Mouse (Mus musculus) forebrain, embryonic 16.5 days (tissue): ENCODE measurements around the gene Hid1. TPM values are rescaled to one million over a fixed set of nuclear protein-coding genes. Genes with fewer than 3 reads are reported as not detected.

ENCODE experiments used
- ATAC-seq: fragments of 200-750 bp; cut with Nextera tagmentation; 2 replicates; pipeline ENCODE4 v1.8.0; 2017; ENCODE audit warnings: mild to moderate bottlenecking, moderate library complexity
- H3K27ac ChIP-seq: fragments of 300-500 bp; sonication (generic); 2 replicates; pipeline ENCODE4 v1.5.1; 2014; ENCODE audit warnings: low read length, control low read depth
- H3K27me3 ChIP-seq: fragments of 300-500 bp; sonication (generic); replicated peaks from 2 replicates; pipeline ENCODE4 v1.6.1; 2014; ENCODE audit warnings: low read length; ENCODE audit not compliant: control insufficient read depth, insufficient read depth
- H3K36me3 ChIP-seq: fragments of 300-500 bp; sonication (generic); 2 replicates; pipeline ENCODE4 v1.6.1; 2014; ENCODE audit not compliant: control insufficient read depth, insufficient read depth
- H3K4me1 ChIP-seq: fragments of 300-500 bp; sonication (generic); replicated peaks from 2 replicates; pipeline ENCODE4 v1.6.1; 2014; ENCODE audit warnings: low read length; ENCODE audit not compliant: control insufficient read depth, insufficient read depth
- H3K4me2 ChIP-seq: fragments of 300-500 bp; sonication (generic); 2 replicates; pipeline ENCODE4 v1.6.1; 2014; ENCODE audit warnings: mild to moderate bottlenecking, low read length, control low read depth
- H3K4me3 ChIP-seq: fragments of 300-500 bp; sonication (generic); replicated peaks from 2 replicates; pipeline ENCODE4 v1.5.1; 2014; ENCODE audit warnings: mild to moderate bottlenecking, low read length, control low read depth
- H3K9ac ChIP-seq: fragments of 300-500 bp; sonication (generic); replicated peaks from 2 replicates; pipeline ENCODE4 v1.6.1; 2014; ENCODE audit warnings: low read depth, low read length, control low read depth
- H3K9me3 ChIP-seq: fragments of 300-500 bp; sonication (generic); 2 replicates; pipeline ENCODE4 v1.6.1; 2016; ENCODE audit warnings: low read length; ENCODE audit not compliant: control insufficient read depth
- WGBS: fragments of 180-500 bp; shearing (Covaris S2); extraction: QIAGEN DNeasy Blood & Tissue Kit; methylation state at CpG from one replicate; pipeline ENCODE4 v1.1.7; 2014; 5-methylcytosine and 5-hydroxymethylcytosine counted together
- polyA plus RNA-seq: library from polyadenylated mRNA; unstranded; fragments of >200 nt; fragmentation: Nextera tagmentation; extraction: Ambion mirVana; gene quantifications from 2 replicates; pipeline ENCODE4 v1.2.1, GENCODE M21; 2015

The Hid1 gene
- polyA plus RNA-seq, 1 experiment from 2014 or later: 58.2 TPM

DNA sequence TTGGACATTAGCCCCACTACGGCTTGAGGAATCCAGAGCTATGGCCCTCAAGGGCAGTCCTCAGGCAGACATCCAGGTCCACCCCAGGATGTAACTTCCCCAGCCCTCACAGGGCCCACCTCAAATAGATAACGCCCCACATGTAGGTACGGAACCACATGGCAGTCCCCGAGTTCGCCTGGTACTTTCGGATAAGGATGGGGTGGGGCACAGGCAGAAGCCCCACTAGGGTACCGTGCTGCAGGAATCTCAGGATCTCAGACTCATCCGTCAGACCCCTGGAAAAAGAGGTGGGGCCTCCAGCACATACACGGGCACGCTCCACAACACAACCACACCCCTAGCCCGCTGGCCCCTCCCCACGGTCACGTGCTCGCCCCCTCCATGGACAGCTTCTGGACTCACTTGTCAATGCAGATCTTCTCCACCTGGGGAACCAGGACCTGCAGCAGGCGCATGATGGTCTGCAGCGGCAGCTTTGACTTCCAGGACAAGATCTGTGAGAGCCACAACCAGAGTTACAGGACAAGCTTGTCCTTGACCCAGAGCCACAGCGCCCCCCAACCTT, 18.8 kb downstream of the Hid1 start:
- Histone ChIP-seq H3K4me2 (no peak overlapping the region), H3K27me3 (no peaks in the 10 kb centered on the region), H3K4me1 (0 out of 2 replicates have a peak, but pooled peaks cover 3% of the 10 kb centered on the region), H3K36me3 (peaks cover 3% of the 10 kb centered on the region; the same call in 1 of the 2 replicates), H3K9ac (no peak overlapping the region), H3K4me3 (no peak overlapping the region), H3K27ac (no peak overlapping the region), H3K9me3 (no peaks in the 10 kb centered on the region)
- WGBS: 66% methylated on average over 17 of the region's 17 CpGs
- ATAC-seq: no peak

DNA sequence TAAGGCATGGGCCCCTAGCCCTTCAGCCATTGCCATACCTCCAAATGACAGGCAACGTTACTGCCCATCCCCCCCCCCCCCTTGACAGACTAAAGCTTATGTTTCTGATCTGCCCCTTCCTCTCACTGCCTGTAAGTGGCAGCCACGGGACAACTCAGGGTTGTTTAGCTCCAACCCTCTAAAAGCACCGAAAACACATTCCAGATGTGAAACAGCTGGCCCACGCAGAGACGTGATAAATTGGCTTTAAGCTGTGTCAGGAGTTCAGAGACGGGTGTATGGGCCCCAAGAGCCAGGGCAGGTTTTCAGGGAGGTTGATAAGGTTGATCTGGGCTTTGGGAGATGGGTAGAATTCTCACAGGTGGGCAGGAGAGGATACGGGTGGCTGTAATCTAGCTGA, 22.0 kb downstream of the Hid1 start:
- Histone ChIP-seq H3K27ac (no peak overlapping the region), H3K9ac (no peak overlapping the region), H3K4me1 (0 out of 2 replicates have a peak, but pooled peaks cover 3% of the 10 kb centered on the region), H3K9me3 (no peaks in the 10 kb centered on the region), H3K4me3 (no peak overlapping the region), H3K4me2 (no peak overlapping the region), H3K27me3 (no peaks in the 10 kb centered on the region), H3K36me3 (peaks cover 3% of the 10 kb centered on the region; the same call in 1 of the 2 replicates)
- no peak for ATAC-seq
- 54% methylated on average over 7 of the region's 7 CpGs for WGBS

DNA sequence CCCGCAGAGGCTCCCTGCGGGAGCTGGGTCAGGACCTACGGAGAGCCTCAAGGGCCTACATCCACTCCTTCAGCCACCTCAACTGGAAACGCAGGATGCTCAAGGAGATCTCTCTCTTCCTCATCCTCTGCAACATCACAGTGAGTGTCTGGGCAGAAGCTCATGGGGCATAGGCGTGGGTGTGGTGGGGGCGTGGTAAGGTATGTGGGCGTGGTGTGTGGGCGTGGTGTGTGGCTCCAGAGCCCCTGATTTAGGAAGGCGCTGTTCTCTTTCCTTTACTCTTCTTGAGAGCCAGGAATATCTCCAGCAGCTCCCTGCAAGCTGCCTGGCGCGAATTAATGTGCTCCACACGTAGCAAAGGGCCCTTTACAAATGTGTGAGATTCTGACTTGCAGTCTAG, 22.6 kb downstream of the Hid1 start:
- ATAC-seq: no peak
- 0 out of 2 replicates have a peak, but pooled peaks cover 3% of the 10 kb centered on the region for H3K4me1 ChIP-seq
- H3K27ac ChIP-seq: no peak overlapping the region
- no peaks in the 10 kb centered on the region for H3K9me3 ChIP-seq
- no peak overlapping the region for H3K4me3 ChIP-seq
- no peak overlapping the region for H3K9ac ChIP-seq
- 14% methylated on average over 12 of the region's 12 CpGs for WGBS
- peaks cover 3% of the 10 kb centered on the region; the same call in 1 of the 2 replicates for H3K36me3 ChIP-seq
- no peaks in the 10 kb centered on the region for H3K27me3 ChIP-seq
- no peak overlapping the region for H3K4me2 ChIP-seq

DNA sequence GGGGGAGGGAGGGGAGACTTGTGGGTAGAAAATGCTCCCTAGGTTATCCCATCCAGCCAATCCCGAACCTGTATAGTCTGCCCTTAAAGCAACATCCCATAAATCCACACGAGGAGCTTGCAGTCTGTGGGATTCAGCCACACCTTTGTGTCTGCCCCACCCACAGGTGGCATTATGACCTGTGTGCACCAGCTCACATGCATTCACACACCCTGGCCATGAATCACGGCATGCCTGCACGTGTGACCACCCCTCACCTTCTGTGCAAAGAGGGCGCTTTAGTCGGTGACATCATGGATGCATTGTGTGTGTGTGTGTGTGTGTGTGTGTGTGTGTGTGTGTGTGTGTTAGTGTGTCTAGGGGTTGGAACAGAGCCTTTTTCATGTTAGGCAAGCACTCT, 25.7 kb downstream of the Hid1 start:
- Histone ChIP-seq H3K27me3 (peaks cover 5% of the 10 kb centered on the region; the same call in 1 of the 2 replicates), H3K4me3 (no peak overlapping the region), H3K4me2 (no peak overlapping the region), H3K27ac (no peak overlapping the region), H3K4me1 (0 out of 2 replicates have a peak, but pooled peaks cover under 1% of the 10 kb centered on the region), H3K9ac (no peak overlapping the region), H3K36me3 (no peaks in the 10 kb centered on the region), H3K9me3 (no peaks in the 10 kb centered on the region)
- no peak for ATAC-seq
- 68% methylated on average over 6 of the region's 6 CpGs for WGBS

DNA sequence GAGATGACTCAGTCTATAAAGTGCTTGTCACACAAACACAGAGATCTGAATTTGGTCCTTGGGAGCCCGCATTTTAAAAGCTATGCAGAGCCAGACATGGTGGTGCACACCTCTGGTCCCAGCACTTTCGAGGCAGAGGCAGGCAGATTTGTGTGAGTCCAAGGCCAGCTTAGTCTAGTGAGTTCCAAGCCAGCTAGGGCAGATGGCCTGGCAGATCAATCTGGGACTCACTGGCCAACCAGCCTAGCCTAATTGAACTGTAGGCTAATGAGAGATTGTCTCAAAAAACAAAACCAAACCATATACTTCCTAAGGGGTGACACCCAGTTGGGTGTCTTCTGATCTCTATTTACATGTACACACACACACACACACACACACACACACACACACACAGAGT, 26.3 kb downstream of the Hid1 start:
- 64% methylated on average over 2 of the region's 2 CpGs for WGBS
- Histone ChIP-seq H3K27ac (no peak overlapping the region), H3K9me3 (no peaks in the 10 kb centered on the region), H3K36me3 (no peaks in the 10 kb centered on the region), H3K4me1 (no peaks in the 10 kb centered on the region), H3K4me3 (no peak overlapping the region), H3K9ac (no peak overlapping the region), H3K27me3 (peaks cover 5% of the 10 kb centered on the region; the same call in 1 of the 2 replicates), H3K4me2 (no peak overlapping the region)
- ATAC-seq: no peak

DNA sequence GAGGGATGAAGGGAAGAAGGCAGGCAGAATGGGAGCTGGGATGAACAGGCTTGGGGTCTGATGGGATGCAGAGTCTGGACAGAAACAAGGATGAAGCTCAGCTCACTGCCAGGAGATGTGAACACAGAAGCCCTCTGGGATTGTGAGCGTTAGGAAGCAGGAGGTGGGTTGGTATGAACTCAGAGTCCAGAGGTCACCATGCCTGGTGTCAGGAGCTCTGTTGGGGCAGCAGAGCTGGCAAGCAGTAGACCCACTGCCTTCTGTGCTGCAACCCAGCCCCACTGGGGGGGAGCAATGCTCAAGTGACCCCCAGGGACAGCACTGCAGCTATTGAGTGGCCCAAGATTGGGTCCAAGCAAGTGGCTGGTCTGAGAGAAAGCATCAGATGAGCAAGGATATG, 29.7 kb downstream of the Hid1 start:
- peaks cover 22% of the 10 kb centered on the region for H3K27me3 ChIP-seq
- H3K9me3 ChIP-seq: no peaks in the 10 kb centered on the region
- H3K4me1 ChIP-seq: peaks cover 10% of the 10 kb centered on the region
- no peak overlapping the region for H3K4me2 ChIP-seq
- ATAC-seq: no peak
- no peak overlapping the region for H3K27ac ChIP-seq
- H3K36me3 ChIP-seq: no peaks in the 10 kb centered on the region
- WGBS: 69% methylated on average over 1 of the region's 1 CpGs
- H3K4me3 ChIP-seq: no peak overlapping the region
- no peak overlapping the region for H3K9ac ChIP-seq

DNA sequence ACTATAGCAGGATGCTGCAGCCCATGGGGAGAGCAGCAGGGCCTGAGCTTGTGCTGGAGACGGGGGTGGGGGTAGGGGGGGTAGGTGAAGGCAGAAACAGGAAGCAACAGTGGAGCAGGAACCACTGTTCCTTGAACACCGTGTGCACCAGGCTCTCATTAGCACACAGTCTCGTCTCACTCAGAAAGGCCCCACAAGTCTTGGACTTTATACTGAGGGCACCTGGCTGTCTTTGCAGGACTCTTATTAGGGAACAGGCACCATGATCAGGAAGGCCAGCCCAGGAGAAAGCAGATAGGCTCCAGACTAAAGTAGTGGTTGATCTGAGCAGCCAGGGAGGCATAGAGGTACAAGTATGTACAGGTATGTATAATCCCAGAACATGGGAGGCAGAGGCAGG, 30.2 kb downstream of the Hid1 start:
- Histone ChIP-seq H3K27me3 (peaks cover 22% of the 10 kb centered on the region), H3K4me2 (no peak overlapping the region), H3K36me3 (no peaks in the 10 kb centered on the region), H3K4me1 (peaks cover 10% of the 10 kb centered on the region), H3K4me3 (no peak overlapping the region), H3K27ac (no peak overlapping the region), H3K9ac (no peak overlapping the region), H3K9me3 (no peaks in the 10 kb centered on the region)
- ATAC-seq: no peak
- 62% methylated on average over 3 of the region's 3 CpGs for WGBS

DNA sequence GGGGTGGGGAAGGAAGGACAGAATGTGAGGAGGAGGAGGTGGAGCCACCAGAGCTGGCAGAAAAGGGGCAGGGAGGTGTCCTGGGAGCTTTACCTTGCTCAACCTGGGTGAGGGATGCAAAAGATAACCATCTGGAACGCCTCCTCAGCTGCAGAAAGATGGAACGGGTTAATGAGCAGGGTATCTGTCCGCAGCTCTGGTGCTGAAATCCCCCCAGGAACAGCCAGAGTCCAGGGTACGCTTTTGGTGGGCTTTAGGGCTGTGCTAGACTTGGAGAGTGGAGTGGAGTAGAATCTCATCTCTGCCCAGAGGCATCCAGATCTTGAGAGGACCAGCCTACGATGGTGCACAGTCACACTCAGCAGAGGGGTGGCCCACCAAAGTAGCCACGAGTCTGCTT, 31.4 kb downstream of the Hid1 start:
- H3K4me3 ChIP-seq: no peak overlapping the region
- no peak overlapping the region for H3K4me2 ChIP-seq
- no peak for ATAC-seq
- H3K9ac ChIP-seq: no peak overlapping the region
- no peaks in the 10 kb centered on the region for H3K9me3 ChIP-seq
- no peak overlapping the region for H3K27ac ChIP-seq
- no peaks in the 10 kb centered on the region for H3K36me3 ChIP-seq
- H3K4me1 ChIP-seq: peaks cover 10% of the 10 kb centered on the region
- peaks cover 22% of the 10 kb centered on the region for H3K27me3 ChIP-seq
- WGBS: 21% methylated on average over 6 of the region's 6 CpGs

DNA sequence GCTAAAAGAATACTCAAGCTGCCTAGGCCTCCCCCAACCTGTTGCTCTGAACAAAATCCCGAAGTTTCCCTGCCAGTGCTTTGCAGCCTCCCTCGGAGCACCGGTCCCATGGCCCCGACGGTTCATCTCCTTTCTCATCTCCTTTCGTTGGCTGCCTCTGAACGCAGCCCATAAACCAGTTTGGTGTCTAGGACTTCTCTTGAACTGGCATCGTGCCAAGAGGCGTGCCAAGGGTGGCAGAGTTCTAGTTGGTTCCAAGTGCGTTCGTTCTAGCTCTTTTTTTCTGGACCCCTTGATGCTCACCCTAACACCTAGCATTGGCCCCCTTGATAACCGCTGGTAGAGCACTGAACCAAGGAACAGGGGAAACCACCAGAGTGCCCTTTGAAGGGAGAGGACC, 32.3 kb downstream of the Hid1 start:
- Histone ChIP-seq H3K4me3 (no peak overlapping the region), H3K27me3 (peaks cover 22% of the 10 kb centered on the region), H3K27ac (no peak overlapping the region), H3K9ac (no peak overlapping the region), H3K4me1 (peaks cover 10% of the 10 kb centered on the region), H3K4me2 (no peak overlapping the region), H3K9me3 (no peaks in the 10 kb centered on the region), H3K36me3 (no peaks in the 10 kb centered on the region)
- 42% methylated on average over 12 of the region's 12 CpGs for WGBS
- ATAC-seq: no peak

DNA sequence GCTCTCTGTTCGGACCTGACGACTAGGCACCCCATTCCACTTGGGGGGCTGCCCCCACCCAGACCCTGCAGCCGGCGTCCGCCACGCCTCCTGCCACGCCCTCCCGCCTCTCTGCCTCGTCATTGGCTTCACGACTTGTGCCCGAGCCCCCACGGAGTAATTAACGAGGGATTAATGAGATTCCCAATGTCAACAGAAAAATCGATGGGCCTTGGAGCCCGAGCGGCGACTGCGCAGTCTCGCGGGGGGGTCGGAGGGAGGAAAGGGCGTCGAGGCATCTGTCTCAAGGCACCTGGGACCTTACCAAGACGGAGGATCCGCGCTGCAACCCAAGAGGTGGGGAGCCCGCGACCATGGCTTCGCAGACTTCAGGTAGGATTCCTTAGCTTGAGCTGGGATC, 33.0 kb downstream of the Hid1 start, which contains the start of gene Otop3:
Gene Otop3 (plus strand): TSS at position 201 of the 400 bp plus-strand sequence.
- Histone ChIP-seq H3K4me2 (peak within 1 kb of the TSS; percentile 55), H3K4me3 (peak within 1 kb of the TSS; percentile 30), H3K4me1 (peaks cover 10% of the 10 kb centered on the region), H3K36me3 (no peaks in the 10 kb centered on the region), H3K9ac (peak within 1 kb of the TSS; percentile 28; the same call in 1 of the 2 replicates), H3K27ac (no peak within 1 kb of the TSS), H3K27me3 (peaks cover 21% of the 10 kb centered on the region), H3K9me3 (no peaks in the 10 kb centered on the region)
- WGBS: under 1% methylated on average over 29 of the region's 29 CpGs
- ATAC-seq: no peak
